Mouse (Mus musculus) MEL (cell line): ENCODE measurements around the gene Irs4.

ENCODE experiments used
- GATA1 ChIP-seq: IDR thresholded peaks from 2 replicates; pipeline ENCODE4 v1.6.1; 2011; ENCODE audit warnings: low read depth, low read length, improper control_type of control experiment
- NRF1 ChIP-seq: IDR thresholded peaks from 2 replicates; pipeline ENCODE4 v1.6.1; 2014; ENCODE audit warnings: low read depth, mild to moderate bottlenecking, inconsistent platforms, low read length, improper control_type of control experiment, moderate library complexity; ENCODE audit not compliant: poor library complexity, insufficient read depth, severe bottlenecking

DNA sequence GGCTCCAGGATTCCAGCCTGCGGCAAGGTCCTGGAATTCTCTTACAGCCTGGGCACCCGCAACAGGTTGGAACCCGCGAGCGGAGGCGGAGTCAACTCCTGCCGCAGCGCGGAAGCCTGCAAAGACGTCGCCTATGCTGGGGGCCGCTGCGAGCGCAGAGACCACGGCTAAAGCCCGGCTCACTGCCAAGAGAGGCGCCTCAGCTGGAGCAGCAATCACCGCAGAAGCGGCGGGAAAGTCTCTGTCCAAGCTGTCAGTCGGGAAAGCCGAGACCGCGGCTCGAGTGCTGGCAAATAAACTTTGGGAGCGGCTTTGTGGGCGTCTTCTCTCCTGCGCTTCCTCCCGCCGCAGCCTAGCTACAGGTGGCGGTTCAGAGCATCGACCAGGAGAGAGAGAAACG, 3.3 kb downstream of the Irs4 start:
- no peak for TF ChIP-seq NRF1
- TF ChIP-seq GATA1: no peak
